ENCODE assay signal across 12 mouse cellular contexts in the genomic region with DNA sequence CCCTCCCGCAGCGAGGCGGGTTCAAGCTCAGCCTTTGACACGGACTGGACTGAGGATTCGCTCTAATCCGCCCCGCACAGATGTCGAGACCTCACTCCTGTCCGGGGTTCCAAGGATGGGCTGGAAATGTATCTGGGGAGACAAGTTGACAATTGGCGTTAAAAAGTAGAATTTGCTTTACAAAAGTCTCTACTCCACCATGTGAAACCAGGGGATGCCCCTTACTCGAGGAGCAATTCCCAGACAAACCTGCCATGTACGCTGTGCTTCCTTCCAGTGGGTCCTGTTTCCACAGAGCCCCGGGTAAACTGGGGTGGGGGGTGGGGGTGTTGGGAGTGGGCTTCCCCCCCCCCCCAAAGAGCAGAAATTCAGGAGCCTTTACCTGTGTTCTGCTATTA. TPM values are rescaled to one million over a fixed set of nuclear protein-coding genes. Genes with fewer than 3 reads are reported as not detected.
DNase-seq lines count a peak whose midpoint lies in the region; ATAC-seq and TF ChIP-seq lines count a peak whose summit lies in the region.
"Had no signal": no experiment of that assay in that cellular context is flagged by ENCODE, and none has a peak within 500 bp of the region (broad histone marks: within the 10 kb centered on the region; RNA-seq: fewer than 3 reads in every experiment).

No protein-coding gene starts in this region.

- H3K4me2 ChIP-seq in heart, embryonic 16.5 days (ENCODE audit: low read depth, low read length) = peak overlapping the region; percentile 79
- peak overlapping the region; percentile 88 for H3K4me2 ChIP-seq in embryonic facial prominence, embryonic 11.5 days (ENCODE audit: low read depth, low read length)
- H3K4me2 ChIP-seq in hindbrain, embryonic 15.5 days = peak overlapping the region; percentile 93
- H3K4me2 ChIP-seq in midbrain, postnatal 0 days (ENCODE audit: low read depth, low read length, poor library complexity, severe bottlenecking) = peak overlapping the region; percentile 75

- H3K4me3 ChIP-seq in heart, embryonic 16.5 days (ENCODE audit: low read length) = peak overlapping the region; percentile 61
- peak overlapping the region; percentile 68 for H3K4me3 ChIP-seq in embryonic facial prominence, embryonic 11.5 days (ENCODE audit: low read depth, low read length)
- peak overlapping the region; percentile 77 for H3K4me3 ChIP-seq in hindbrain, embryonic 15.5 days
- H3K4me3 ChIP-seq in midbrain, postnatal 0 days (ENCODE audit: low read depth, low read length) = peak overlapping the region; percentile 61
- H3K4me3 ChIP-seq: myocyte had no signal

- peaks cover 58% of the 10 kb centered on the region for H3K27me3 ChIP-seq in heart, embryonic 16.5 days (ENCODE audit: control insufficient read depth, insufficient read depth, low read length)
- H3K27me3 ChIP-seq in embryonic facial prominence, embryonic 11.5 days (ENCODE audit: control insufficient read depth, insufficient read depth, low read length) = peaks cover 3% of the 10 kb centered on the region; the same call in 1 of the 2 replicates
- peaks cover 24% of the 10 kb centered on the region for H3K27me3 ChIP-seq in hindbrain, embryonic 15.5 days
- peaks cover 11% of the 10 kb centered on the region; the same call in 1 of the 2 replicates for H3K27me3 ChIP-seq in midbrain, postnatal 0 days (ENCODE audit: insufficient read depth, low read length)
- H3K27me3 ChIP-seq: CH12.LX had no signal

- 2% methylated on average over 13 of the region's 13 CpGs for WGBS in heart, embryonic 16.5 days
- 2% methylated on average over 13 of the region's 13 CpGs for WGBS in embryonic facial prominence, embryonic 11.5 days
- WGBS in hindbrain, embryonic 15.5 days = 1% methylated on average over 13 of the region's 13 CpGs
- WGBS in midbrain, postnatal 0 days = 1% methylated on average over 13 of the region's 13 CpGs

- no peaks in the 10 kb centered on the region for H3K36me3 ChIP-seq in heart, embryonic 16.5 days (ENCODE audit: control insufficient read depth, insufficient read depth)
- H3K36me3 ChIP-seq in embryonic facial prominence, embryonic 11.5 days (replicated peaks; ENCODE audit: control insufficient read depth, insufficient read depth, low read depth, low read length) = no peaks in the 10 kb centered on the region
- H3K36me3 ChIP-seq in hindbrain, embryonic 15.5 days = no peaks in the 10 kb centered on the region
- H3K36me3 ChIP-seq in midbrain, postnatal 0 days (ENCODE audit: insufficient read depth, low read length) = no peaks in the 10 kb centered on the region

- H3K9ac ChIP-seq in heart, embryonic 16.5 days (ENCODE audit: low read length) = no peak overlapping the region
- H3K9ac ChIP-seq in embryonic facial prominence, embryonic 11.5 days (replicated peaks; ENCODE audit: low read length) = peak overlapping the region; percentile 61
- peak overlapping the region; percentile 56 for H3K9ac ChIP-seq in hindbrain, embryonic 15.5 days
- peak overlapping the region; percentile 60 for H3K9ac ChIP-seq in midbrain, postnatal 0 days (replicated peaks; ENCODE audit: low read length, poor library complexity, severe bottlenecking)

- peaks cover 4% of the 10 kb centered on the region; the same call in 1 of the 2 replicates for H3K4me1 ChIP-seq in heart, embryonic 16.5 days (ENCODE audit: control insufficient read depth, insufficient read depth, low read length)
- 0 out of 2 replicates have a peak, but pooled peaks cover 4% of the 10 kb centered on the region for H3K4me1 ChIP-seq in embryonic facial prominence, embryonic 11.5 days (ENCODE audit: control insufficient read depth, insufficient read depth, low read length)
- peaks cover 35% of the 10 kb centered on the region for H3K4me1 ChIP-seq in hindbrain, embryonic 15.5 days (replicated peaks)
- peaks cover 10% of the 10 kb centered on the region; the same call in 1 of the 2 replicates for H3K4me1 ChIP-seq in midbrain, postnatal 0 days (ENCODE audit: insufficient read depth, low read length)

- H3K27ac ChIP-seq in heart, embryonic 16.5 days (ENCODE audit: low read length) = no peak overlapping the region
- H3K27ac ChIP-seq in embryonic facial prominence, embryonic 11.5 days (replicated peaks; ENCODE audit: low read depth, low read length) = no peak overlapping the region
- H3K27ac ChIP-seq in hindbrain, embryonic 15.5 days (replicated peaks) = 0 out of 2 replicates have a peak overlapping the region, but pooled peaks have one; percentile 26
- H3K27ac ChIP-seq in midbrain, postnatal 0 days (ENCODE audit: low read depth, low read length) = no peak overlapping the region

- no peak for ATAC-seq in heart, embryonic 16.5 days (replicated peaks; ENCODE audit: extremely low read depth, insufficient read depth, low FRiP score)
- no peak for ATAC-seq in embryonic facial prominence, embryonic 11.5 days (replicated peaks; ENCODE audit: insufficient number of reproducible peaks, low FRiP score, low TSS enrichment, low read depth)
- no peak for ATAC-seq in hindbrain, embryonic 15.5 days (ENCODE audit: low FRiP score, low read depth)
- no peak for ATAC-seq in midbrain, postnatal 0 days (ENCODE audit: low FRiP score)
- no peak for ATAC-seq in cerebellum, adult (ENCODE audit: insufficient number of reproducible peaks, low FRiP score, low TSS enrichment)

- H3K9me3 ChIP-seq in heart, embryonic 16.5 days (replicated peaks; ENCODE audit: control insufficient read depth, low read length) = peaks cover 2% of the 10 kb centered on the region; the same call in 1 of the 2 replicates
- H3K9me3 ChIP-seq in embryonic facial prominence, embryonic 11.5 days (replicated peaks; ENCODE audit: control insufficient read depth, low read length) = no peaks in the 10 kb centered on the region
- H3K9me3 ChIP-seq in hindbrain, embryonic 15.5 days = no peaks in the 10 kb centered on the region
- H3K9me3 ChIP-seq in midbrain, postnatal 0 days (ENCODE audit: low read length) = no peaks in the 10 kb centered on the region

- no peak for DNase-seq in heart, adult 11 months
- DNase-seq in embryonic facial prominence, embryonic 11.5 days (ENCODE audit: low spot score) = peak; percentile 33
- DNase-seq in midbrain, postnatal 0 days (ENCODE audit: low spot score) = no peak
- no peak for DNase-seq in adrenal gland, adult 18-20 months (ENCODE audit: low spot score in 2 of 2)
- DNase-seq in c-Kit-positive CD71-positive TER-119-positive erythroid progenitor cells, embryonic 14.5 days (ENCODE audit: low spot score) = no peak
- DNase-seq: adrenal gland, adult 8-10 months; thymus, adult 2 months had no signal

- no peak for TF ChIP-seq CTCF in midbrain, postnatal 0 days (IDR thresholded peaks at IDR 0.05)

RNA-seq across cellular contexts. Expression of gene Tmem132c, which starts 1.2 kb away (rescaled TPM):
- polyA plus RNA-seq in heart, embryonic 16.5 days (2015; fragmentation: Nextera tagmentation; extraction: Ambion mirVana) = 0.93 and 1.7 TPM in 2 replicates
- 30.9 and 31.0 TPM in 2 replicates for polyA plus RNA-seq in embryonic facial prominence, embryonic 11.5 days (2014; fragmentation: Nextera tagmentation; extraction: Ambion mirVana)
- 12.7 and 16.4 TPM in 2 replicates for polyA plus RNA-seq in hindbrain, embryonic 15.5 days (2015; fragmentation: Nextera tagmentation; extraction: Ambion mirVana)
- total RNA-seq in midbrain, postnatal 0 days (2014; rRNA removed) = 37.9 and 40.0 TPM in 2 replicates
- polyA plus RNA-seq in midbrain, postnatal 0 days (2015; fragmentation: Nextera tagmentation; extraction: Ambion mirVana) = 8.7 and 10.2 TPM in 2 replicates
- total RNA-seq in adrenal gland, adult 18-20 months (2021) = under 1 TPM; 0.27 to 0.58 TPM
- total RNA-seq: CH12.LX had no signal
- polyA plus RNA-seq: myocyte had no signal
